Mouse (Mus musculus) testis, postnatal 14 days (tissue): ENCODE measurements at regions not wholly inside any gene's neighbourhood (a gene's known extent, or its start where the extent isn't known, plus 50 kb on each side); places are given as distances from the start of the nearest gene placed in this dataset.
"Not testable (repeated sequence)": the region's sequence is repeated elsewhere in the genome, so short reads cannot be mapped to it uniquely, and the experiment has no call there.

Experiments used
- DNase-seq: peaks from one replicate; pipeline ENCODE4 v3.0.0; 2021; ENCODE audit warnings: low spot score

DNA sequence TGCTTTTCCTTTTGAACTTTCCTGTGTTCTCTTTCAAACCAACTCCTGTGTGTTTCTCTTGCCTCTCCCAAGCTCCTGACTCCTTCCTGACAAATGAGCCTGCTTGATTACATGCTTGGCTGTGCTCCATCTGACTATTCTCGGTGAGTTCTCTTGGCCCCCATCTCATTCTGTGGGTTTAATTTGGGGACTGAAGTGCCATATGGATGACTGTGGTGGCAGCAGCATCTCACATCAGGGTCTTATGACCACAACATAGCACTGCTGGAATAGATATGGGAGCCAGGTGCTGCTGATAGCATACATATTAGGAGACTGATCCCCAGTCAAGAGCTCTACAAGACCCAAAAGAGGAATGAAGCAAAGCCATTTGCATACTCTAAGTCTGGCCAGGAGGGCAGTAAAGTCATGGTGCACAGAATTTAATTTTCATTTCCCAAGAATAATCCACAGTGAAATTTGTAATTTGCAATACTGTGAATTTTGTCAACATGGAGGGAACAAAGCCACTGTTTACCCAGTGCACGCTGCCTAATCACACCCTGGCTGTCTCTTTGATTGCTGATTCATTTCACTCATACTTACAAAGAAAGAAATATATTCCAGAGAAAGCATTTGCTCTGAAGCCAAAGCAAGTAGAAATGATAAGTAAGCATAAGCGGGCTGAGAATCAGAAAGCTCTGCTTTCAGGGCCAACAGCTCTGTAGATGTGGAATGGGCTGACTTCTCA is 1478.4 kb upstream of the Gm7489 start:
- DNase-seq, result no peak

DNA sequence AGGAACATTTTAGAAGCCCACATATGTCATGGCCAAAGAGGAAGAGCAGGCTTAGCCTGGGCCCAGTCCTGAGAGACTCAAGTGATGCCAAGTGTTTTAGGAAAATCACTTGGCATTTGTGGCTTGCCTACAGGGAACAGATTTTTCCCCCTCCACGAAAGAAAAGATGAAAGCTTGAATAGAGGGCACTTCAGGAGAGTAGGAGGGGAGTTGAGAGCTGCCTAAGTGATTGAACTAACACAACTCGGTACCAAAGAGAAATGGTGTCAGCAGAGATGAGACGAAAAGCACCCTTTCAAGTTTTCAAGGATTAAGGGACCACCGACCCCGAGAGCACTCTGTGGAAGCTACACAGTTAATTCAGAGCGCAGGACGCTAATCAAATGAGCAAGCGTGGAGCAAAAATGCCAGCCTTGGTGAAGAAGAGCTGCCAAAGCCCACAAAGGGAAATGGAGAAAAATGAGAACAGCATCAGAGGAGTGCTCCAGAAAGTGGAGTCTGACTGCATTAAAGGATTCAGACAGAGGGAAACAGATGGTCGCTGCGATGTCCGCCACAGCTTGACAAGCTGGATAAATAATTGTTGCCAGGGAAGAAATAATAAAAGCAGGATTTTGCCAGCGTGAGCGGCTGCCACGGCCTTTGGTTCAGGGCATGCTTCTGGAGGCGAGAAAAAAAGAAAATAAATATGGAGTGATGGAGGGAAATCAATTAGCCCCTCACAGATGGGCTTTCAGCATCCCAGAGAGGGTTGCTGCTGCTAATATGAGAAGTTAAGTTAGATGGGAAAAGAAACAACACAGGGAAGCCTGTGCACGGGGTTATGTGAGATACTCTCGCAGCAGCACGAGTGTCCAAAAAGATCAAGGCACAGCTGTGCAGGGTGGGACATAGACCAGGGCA is 1471.6 kb upstream of the Gm7489 start:
- no peak for DNase-seq

DNA sequence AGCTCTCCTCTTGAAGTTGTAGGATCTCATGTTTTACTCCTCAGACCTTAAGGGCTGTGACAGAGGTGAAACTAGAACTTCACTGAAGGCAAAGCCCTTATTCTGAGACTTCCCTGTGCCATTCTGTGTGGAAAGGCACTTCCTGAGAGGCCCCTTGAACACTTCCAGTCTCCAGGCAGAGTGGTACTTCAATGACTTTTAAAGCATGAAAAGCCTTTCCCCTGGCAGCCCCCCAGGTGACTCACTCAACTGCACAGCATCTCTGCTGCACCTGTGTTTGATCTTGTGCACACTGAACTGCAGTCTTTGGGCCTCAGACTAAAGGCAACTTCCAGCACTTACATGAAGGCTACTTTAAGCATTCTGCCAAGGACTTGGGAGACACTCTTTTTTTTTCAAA is 1458.7 kb upstream of the Gm7489 start:
- DNase-seq, result no peak

DNA sequence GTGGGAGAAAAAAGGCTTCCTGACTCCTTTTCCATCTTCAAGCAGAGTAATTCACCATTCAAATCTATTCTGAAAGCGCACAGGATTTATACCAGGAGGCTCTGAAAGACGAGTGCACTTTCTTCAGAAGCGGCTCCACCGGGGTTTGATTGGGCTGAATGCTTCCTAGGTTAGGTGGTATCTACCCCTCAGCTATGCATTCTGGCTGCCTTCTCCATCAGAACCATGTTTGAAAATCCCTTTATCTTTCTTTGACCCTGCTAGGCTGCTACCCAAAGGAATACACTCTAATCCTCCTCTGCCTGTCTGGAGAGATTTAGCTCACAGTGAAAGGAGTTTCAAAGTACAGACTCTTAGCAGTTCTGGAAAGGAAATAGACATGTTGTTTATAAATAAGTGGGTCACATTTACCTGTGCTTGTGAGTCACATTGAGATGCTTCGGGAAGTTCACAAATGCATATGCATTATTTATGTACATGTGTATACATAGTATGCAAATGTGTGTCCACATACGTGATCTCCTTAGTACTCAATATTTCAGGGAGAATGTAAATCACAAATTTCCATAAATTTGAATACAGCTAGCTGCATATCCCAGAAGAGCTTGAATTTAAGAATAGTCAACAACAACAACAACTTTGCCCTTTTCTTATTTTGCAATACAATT is 1454.1 kb upstream of the Gm7489 start:
- no peak for DNase-seq

DNA sequence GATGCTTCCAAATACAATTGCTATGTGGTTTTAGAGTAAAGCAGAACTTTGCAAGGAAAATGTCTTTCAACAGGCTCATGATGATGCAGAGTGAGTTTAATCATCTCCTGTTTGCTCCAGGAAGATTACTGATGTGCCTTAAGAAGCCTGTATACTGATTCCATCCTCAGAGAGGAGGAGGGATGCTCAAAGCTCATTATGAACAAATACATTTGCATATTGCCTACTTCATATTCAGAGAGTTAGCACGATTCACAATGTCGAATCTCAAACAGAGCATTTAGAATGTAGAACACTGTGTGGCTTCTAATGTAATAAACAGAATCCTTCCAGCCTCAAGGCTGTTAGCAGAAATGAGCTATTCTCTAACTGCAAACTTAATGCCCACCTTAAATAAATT is 1451.1 kb upstream of the Gm7489 start:
- no peak for DNase-seq

DNA sequence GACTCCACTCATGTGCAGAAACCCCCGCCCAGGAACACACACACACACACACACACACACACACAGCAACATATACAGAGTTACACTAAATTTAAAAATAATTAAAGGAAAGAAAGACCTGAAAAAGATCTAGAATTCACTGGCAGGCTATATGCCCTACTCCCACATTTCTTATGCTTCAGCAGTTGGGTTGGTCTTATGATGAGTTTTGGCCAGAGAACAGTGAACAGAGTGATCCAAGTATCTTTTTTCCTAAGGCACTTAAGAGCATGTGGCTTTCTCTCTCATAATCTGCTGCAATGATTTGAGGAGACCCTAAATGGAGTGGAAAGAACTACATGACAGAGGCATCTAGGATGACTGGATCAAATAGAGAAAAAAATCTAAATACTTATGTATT is 1446.3 kb upstream of the Gm7489 start:
- no peak for DNase-seq

DNA sequence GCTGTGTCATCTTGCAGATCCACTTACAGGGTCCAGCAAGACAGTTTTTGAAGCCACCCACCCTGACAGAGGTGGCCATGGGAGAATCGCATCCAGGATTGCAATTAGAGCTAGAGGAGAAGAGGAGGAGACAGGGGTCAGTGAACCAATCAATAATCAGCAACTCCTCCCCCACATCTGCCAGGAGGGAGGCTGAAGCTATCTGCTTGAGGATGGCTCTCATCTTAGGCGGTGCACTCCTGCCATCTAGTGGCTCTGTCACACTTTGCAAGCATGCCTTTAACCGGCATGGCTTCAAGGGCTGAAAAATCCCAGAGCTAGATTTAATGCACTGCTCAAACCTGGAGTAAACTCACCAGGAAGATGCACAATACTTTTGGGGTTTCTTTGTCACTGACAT is 1425.9 kb upstream of the Gm7489 start:
- peak; percentile 46 for DNase-seq

DNA sequence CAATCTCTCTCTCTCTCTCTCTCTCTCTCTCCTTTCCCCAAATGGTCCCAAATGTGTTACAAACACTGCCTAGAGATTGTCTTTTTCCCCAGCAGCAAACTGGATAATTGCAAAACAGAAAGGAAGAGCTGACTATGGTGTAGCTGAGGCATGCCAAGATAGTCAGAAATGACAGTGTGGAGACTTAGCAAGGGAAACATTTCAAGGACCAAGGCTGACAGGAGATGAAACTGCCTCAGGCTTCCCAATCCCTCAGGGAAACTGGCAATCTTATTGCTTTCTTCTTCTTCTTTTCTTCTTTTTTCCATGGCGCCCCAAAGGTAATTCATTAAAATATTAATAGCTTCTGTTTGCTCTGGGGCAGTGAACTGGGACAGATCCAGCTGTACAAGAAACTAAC is 1425.4 kb upstream of the Gm7489 start:
- no peak for DNase-seq

DNA sequence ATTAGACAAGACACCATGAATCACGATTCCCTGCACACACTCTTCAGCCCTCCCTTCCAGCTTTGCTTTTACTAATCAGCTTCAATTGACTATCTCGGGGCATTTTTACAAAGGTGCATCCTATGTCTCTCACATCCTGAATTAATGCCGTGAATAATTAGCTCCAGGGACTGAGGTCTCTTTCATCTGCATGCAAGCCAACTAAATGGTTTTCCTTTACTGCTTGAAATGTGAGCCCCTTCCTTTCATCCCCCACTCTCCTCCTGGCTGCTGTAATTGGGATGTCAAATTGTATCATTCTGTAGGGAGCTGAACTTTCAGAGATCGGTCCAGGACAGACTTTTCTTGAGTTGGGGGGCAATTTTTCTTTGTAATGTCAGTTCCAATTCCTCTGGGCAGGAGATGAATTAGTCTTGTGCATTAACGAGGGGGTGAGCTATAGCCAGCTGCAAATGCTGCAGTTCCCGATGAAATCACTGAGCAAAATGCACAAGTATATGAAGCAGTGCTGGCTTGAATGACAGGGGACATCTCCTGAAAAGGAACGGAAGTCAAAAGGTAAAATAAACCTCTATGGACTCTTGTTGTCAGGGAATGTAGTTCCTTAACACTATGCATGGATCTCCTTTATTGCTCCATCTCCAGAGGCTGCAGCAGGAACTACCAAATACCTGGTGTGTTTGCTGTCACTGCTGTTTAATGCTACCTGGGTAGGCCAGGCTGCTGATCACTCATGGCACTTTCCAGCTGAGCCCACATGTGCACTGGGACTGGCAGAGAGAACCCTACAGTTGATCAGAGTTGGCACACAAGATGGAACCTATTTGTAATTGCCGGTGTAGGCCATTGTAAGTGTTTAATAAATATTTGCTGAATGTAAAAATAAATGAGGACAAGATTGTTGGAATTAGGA is 1420.2 kb upstream of the Gm7489 start:
- DNase-seq, result no peak

DNA sequence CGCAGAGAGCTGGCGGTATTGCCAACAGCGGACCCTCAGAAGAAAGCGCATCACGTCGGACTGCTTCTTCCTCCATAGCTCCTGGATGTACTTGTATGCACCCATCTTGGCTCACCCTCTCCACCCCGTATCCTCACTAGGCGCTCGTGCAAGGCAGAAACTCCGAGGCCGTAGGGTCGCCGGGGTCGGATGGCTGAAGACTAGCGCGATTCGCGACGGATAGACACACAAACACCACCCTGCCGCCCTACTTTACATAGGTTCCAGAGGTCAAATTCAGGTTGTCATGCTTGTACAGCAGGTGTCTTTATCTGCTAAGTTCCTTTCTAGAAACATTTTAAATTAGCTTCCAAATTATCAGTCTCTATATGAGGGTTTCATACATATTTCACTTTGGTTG is 1406.6 kb upstream of the Gm7489 start:
- not testable (repeated sequence) for DNase-seq

DNA sequence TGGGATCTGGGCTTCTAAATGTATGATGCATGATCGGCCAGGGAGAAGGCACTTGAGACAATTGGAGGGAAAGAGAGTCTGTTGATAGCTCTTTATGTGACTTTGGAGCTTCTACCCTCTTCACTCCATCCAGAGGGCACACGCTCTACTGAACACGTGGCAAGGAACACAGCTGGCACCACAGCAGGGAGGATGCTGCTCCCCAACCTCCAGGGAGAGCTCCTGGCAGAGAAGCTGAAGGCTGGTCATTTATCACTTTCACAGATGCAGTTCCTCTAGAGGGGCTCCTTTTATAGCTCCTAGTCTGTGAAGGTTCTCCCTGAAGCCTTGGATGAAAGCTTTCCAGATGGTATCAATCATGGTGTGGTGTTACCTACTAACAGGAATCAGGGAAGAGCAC is 1403.9 kb upstream of the Gm7489 start:
- DNase-seq, result no peak

DNA sequence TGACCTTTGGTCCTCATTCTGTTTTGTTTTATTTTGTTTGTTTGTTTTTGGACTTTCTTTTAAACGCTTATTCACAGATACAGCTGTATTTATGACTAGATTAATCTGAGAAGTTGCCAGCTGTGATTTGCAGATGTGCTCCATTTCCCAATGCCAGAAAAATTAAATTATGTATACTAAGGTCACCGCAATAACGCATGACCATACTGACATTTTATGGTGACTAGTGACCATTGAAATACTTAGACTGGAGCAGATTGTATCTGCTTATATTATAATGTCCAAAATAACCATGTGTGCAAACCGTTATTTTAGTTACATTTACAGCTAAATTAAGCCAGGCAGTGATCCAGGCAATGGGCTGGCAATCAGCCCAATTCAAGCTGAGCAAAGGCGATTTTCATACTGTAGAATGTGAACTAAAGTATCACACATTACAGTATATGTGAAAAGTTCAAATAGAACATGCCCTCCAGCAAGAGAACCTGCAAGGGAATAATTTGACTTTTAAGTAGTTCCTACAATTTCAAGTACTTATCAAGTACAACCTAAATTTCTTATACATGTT is 1401.0 kb upstream of the Gm7489 start:
- no peak for DNase-seq

DNA sequence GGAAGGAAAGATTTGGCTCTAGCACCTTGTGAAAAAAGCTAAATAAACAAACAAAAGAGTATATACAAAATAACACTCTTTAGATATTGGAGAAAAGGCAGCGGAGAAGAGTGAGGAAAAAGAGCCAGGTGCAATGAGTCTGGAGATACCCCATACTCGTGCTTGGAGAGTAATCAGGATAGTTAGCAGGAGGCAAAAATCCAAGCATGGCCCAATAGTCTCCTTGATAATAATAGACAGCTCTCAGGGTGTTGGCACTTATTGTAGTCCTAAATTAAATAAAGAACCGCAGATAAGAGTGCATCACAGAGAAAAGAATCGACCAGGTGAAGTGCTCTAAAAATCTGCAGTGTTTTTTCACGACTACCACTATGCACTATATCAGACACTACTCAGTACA is 1400.4 kb upstream of the Gm7489 start:
- no peak for DNase-seq

DNA sequence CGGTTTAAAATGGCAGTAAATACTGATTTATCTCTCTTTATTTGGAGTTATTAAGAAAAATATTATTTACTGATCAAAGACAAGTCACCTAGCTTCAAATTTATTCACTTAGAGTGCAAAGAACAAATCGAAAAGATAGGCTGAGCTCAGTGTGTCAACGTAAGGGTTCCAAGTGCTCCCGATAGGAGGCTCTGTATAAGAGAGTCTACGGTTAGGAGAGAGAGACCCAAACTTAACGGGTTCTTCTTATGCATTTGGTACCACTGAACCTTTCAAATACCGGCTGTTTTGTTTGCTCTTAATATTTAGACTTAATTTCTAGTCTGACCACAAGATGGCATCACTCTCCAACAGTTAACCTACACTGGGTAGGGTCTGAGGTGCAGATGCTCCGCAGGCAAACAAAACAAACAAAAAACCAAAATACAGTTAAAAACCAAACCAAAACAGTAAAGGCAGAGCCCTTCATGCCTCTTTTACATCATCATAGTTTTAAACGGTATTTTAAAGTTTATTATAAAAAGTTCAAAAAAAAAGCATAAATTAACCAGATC is 1379.4 kb upstream of the Gm7489 start:
- no peak for DNase-seq

DNA sequence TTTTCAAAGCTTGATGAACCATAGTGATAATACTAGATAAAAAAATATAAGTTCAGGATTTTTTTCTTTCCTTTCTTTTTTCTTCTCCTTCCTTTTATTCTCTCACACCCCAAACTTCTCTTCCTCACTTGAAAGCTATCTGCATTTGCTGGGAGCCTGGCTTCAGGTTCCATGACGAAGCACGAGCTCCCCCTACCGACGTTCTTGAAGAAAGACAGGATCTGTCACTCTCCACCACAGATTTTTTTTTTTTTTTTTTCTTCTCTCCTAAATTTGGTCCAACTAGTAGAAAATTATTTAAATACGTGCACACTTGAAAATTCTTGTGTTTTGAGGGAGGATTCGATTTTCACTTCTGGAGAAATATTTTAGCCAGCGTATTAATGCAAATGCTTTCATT is 1377.8 kb upstream of the Gm7489 start:
- peak; percentile 31 for DNase-seq

DNA sequence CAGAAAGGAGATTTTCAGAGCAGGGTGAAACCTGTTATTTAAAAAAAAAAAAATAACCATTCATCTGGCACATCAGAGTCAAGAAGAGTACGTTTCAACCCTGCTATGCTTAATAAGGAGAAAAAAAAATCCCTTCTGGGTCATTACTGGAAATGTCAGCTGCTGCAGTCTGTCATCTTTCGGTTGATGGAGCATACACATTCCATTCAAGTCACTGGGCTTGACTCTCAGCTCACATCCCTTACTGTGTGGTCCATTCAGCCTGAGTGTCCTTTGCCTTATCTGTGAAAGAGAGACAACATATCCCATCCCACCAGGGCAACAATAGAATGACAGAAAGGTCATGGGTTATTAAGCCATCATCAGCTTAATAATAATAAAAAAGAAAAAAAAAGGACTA is 1376.1 kb upstream of the Gm7489 start:
- no peak for DNase-seq

DNA sequence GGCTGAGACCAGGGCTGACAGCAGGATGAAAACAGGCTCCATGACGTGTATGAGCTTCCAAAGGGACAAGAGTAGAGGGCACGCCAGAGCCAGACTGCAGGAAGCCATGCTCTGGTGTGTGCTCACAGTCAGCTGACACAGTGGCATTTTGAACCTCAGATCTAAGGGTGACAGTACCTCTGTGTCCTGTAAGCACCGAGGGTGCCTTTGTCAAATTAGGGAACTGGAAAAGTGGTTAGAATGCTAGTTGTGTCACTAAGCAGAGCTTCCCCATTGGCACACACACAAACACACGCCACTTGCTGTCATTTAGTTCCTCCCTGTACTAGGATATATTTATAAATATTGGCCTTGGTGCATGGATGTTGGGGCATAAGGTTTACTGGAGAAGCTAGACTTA is 1374.6 kb upstream of the Gm7489 start:
- no peak for DNase-seq

DNA sequence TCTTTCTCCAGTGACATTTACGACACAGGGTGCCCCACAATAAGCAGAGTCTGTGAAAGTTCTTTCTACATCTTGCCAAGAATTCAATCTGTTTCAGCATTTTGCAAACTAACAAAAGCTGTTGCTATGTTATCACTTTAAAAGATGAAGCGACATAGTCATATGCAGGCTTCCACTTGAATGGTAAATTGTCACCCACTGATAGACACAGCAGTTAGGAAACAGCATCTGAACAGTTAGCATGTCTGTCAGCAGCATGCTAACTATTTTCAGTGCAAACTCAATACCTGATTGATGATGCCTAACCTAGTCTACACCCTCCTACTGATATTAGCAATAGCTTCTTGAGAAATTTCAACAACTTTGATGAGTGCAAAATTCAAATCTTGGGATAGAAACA is 1348.1 kb upstream of the Gm7489 start:
- DNase-seq, result no peak

DNA sequence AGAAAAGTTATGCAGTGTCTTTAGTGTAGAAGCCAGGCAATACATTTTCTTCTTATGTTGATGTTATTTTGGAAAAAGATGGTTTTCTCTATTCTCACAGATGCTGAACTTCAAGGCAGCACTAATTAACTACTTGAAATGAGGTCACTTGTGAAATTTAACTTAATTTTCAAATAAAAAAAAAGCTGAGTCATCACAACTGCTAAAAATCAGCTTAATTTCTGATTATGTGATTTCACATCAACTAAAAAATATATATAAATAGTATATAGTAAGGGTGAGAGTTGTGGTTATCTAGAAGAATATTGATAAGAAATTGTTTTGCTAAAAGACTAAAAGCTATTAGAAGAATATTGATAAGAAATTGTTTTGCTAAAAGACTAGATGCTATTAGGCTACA is 1326.0 kb upstream of the Gm7489 start:
- DNase-seq, result no peak

DNA sequence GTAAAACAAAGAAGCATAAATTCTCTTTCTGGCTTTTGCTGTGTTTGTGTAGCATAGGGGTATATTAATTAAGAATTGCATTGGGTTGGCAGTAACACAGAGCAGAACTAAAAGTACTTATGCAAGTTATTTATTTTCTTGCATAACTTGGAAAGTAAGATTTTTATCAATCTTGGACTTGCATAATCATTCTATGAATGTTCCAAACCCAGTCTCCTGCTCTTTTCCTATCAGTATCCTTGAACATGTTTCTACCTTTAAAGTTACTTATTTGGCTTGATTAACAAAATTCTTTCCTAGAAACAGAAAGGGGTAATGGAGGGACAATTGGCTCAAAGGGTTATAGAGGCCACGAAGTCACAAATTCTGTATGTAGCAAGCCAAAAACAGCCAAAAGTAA is 1320.6 kb upstream of the Gm7489 start:
- no peak for DNase-seq

DNA sequence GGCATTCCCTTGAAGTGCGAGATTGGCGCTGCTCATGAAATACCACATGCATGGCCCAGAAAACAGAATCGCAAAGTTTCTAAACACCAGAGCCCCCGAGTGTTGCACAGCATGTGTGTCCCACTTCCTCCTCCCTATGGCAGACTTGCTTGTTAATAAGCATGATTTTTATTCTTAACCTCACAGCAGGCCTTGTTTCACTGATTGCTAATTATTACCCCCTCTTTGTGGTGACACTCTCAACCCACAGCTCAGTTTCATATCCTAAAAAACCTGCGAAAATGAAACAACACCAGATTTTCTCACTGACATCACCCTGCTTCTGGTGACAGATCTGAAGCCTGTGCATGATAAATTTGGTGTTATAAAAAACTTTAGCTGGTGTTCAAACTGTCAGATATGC is 1319.3 kb upstream of the Gm7489 start:
- no peak for DNase-seq
